Mouse (Mus musculus): Measurements from ENCODE around the gene Hs6st3. TPM values are rescaled to one million over a fixed set of nuclear protein-coding genes. Genes with fewer than 3 reads are reported as not detected.

Gene Hs6st3
- polyA plus RNA-seq, 1 experiment: not detected

- 55% methylated on average over 4 of the region's 4 CpGs for WGBS
- no peak for DNase-seq (ENCODE audit: low read depth, low spot score)
Measured at GRCm38 (mm10) chr14:119848759-119849298, 710.7 kb downstream of the Hs6st3 start.

GRCm38 (mm10) chr14:119849338-119849737, 711.2 kb downstream of the Hs6st3 start:
- 81% methylated on average over 7 of the region's 7 CpGs for WGBS
- DNase-seq (ENCODE audit: low read depth, low spot score): no peak

- WGBS: 21% methylated on average over 5 of the region's 5 CpGs
- DNase-seq (ENCODE audit: low read depth, low spot score): no peak
Measured at GRCm38 (mm10) chr14:119852139-119852538, 714.0 kb downstream of the Hs6st3 start.

GRCm38 (mm10) chr14:119857338-119858291, 719.5 kb downstream of the Hs6st3 start:
- DNase-seq (ENCODE audit: low read depth, low spot score): no peak
- WGBS: 69% methylated on average over 23 of the region's 23 CpGs

GRCm38 (mm10) chr14:119873617-119874016, 735.5 kb downstream of the Hs6st3 start:
- DNase-seq (ENCODE audit: low read depth, low spot score): no peak
- WGBS: 95% methylated on average over 4 of the region's 4 CpGs

GRCm38 (mm10) chr14:119892922-119893321, 754.8 kb downstream of the Hs6st3 start:
- 92% methylated on average over 8 of the region's 8 CpGs for WGBS
- DNase-seq (ENCODE audit: low read depth, low spot score): no peak

GRCm38 (mm10) chr14:119895097-119895496, 757.0 kb downstream of the Hs6st3 start:
- 85% methylated on average over 8 of the region's 8 CpGs for WGBS
- no peak for DNase-seq (ENCODE audit: low read depth, low spot score)

GRCm38 (mm10) chr14:119895765-119896465, 757.8 kb downstream of the Hs6st3 start:
- DNase-seq (ENCODE audit: low read depth, low spot score): no peak
- 48% methylated on average over 10 of the region's 10 CpGs for WGBS

- no peak for DNase-seq (ENCODE audit: low read depth, low spot score)
Measured at GRCm38 (mm10) chr14:119902486-119902885, 764.3 kb downstream of the Hs6st3 start.

GRCm38 (mm10) chr14:119908032-119908675, 770.0 kb downstream of the Hs6st3 start:
- no peak for DNase-seq (ENCODE audit: low read depth, low spot score)
- 64% methylated on average over 13 of the region's 13 CpGs for WGBS

- 42% methylated on average over 6 of the region's 6 CpGs for WGBS
- DNase-seq (ENCODE audit: low read depth, low spot score): no peak
Measured at GRCm38 (mm10) chr14:119914508-119914907, 776.4 kb downstream of the Hs6st3 start.

- WGBS: 53% methylated on average over 6 of the region's 6 CpGs
- no peak for DNase-seq (ENCODE audit: low read depth, low spot score)
Measured at GRCm38 (mm10) chr14:119918281-119919034, 780.3 kb downstream of the Hs6st3 start.

- 82% methylated on average over 1 of the region's 1 CpGs for WGBS
Measured at GRCm38 (mm10) chr14:119919177-119919576, 781.0 kb downstream of the Hs6st3 start.

More at GRCm38 (mm10) chr14:119919177-119919576, 781.0 kb downstream of the Hs6st3 start:
- no peak for DNase-seq (ENCODE audit: low read depth, low spot score)

Other genes with a start within 250 kb of the Hs6st3 start
- 1.8 and 3.0 TPM in 2 replicates for gene Dzip1, start 212.9 kb upstream of the Hs6st3 start, polyA plus RNA-seq (2012; rRNA removed)
- 19.2 and 22.8 TPM in 2 replicates for gene Dnajc3, start 200.4 kb upstream of the Hs6st3 start, polyA plus RNA-seq (2012; rRNA removed)
- gene Uggt2, start 38.9 kb upstream of the Hs6st3 start, polyA plus RNA-seq (2012; rRNA removed): 0.79 and 1.2 TPM in 2 replicates